Mouse (Mus musculus) kidney, embryonic 15.5 days (tissue): Measurements from ENCODE around the gene Hoxa6. TPM values are rescaled to one million over a fixed set of nuclear protein-coding genes. Genes with fewer than 3 reads are reported as not detected.

Experiments
- ATAC-seq: fragments of 200-750 bp; cut with Nextera tagmentation; replicated peaks from 2 replicates; pipeline ENCODE4 v1.8.0; 2017; ENCODE audit warnings: moderate TSS enrichment; ENCODE audit not compliant: low FRiP score
- H3K27ac ChIP-seq: fragments of 300-500 bp; sonication (generic); 2 replicates; pipeline ENCODE4 v1.5.1; 2015; ENCODE audit warnings: mild to moderate bottlenecking, inconsistent platforms
- H3K27me3 ChIP-seq: fragments of 300-500 bp; sonication (generic); 2 replicates; pipeline ENCODE4 v1.6.1; 2015; ENCODE audit warnings: inconsistent platforms
- H3K36me3 ChIP-seq: fragments of 300-500 bp; sonication (generic); 2 replicates; pipeline ENCODE4 v1.6.1; 2015; ENCODE audit warnings: inconsistent platforms
- H3K4me1 ChIP-seq: fragments of 300-500 bp; sonication (generic); 2 replicates; pipeline ENCODE4 v1.6.1; 2015; ENCODE audit warnings: inconsistent platforms
- H3K4me2 ChIP-seq: fragments of 300-500 bp; sonication (generic); 2 replicates; pipeline ENCODE4 v1.6.1; 2015; ENCODE audit warnings: moderate library complexity, mild to moderate bottlenecking, inconsistent platforms
- H3K4me3 ChIP-seq: fragments of 300-500 bp; sonication (generic); replicated peaks from 2 replicates; pipeline ENCODE4 v1.5.1; 2015; ENCODE audit warnings: mild to moderate bottlenecking, inconsistent platforms
- H3K9ac ChIP-seq: fragments of 300-500 bp; sonication (generic); 2 replicates; pipeline ENCODE4 v1.6.1; 2015; ENCODE audit warnings: mild to moderate bottlenecking, inconsistent platforms
- H3K9me3 ChIP-seq: fragments of 300-500 bp; sonication (generic); replicated peaks from 2 replicates; pipeline ENCODE4 v1.6.1; 2016; ENCODE audit warnings: inconsistent platforms
- WGBS: fragments of 180-500 bp; shearing (Covaris S2); methylation state at CpG from one replicate; pipeline ENCODE4 v1.1.7; 2015; ENCODE audit warnings: mixed read lengths; 5-methylcytosine and 5-hydroxymethylcytosine counted together
- polyA plus RNA-seq: library from polyadenylated mRNA; unstranded; fragments of >200 nt; fragmentation: Nextera tagmentation; extraction: Ambion mirVana; gene quantifications from 2 replicates; pipeline ENCODE4 v1.2.1, GENCODE M21; 2015

Hoxa6 gene
- polyA plus RNA-seq, 1 experiment from 2014 or later: 4.3 TPM

DNA sequence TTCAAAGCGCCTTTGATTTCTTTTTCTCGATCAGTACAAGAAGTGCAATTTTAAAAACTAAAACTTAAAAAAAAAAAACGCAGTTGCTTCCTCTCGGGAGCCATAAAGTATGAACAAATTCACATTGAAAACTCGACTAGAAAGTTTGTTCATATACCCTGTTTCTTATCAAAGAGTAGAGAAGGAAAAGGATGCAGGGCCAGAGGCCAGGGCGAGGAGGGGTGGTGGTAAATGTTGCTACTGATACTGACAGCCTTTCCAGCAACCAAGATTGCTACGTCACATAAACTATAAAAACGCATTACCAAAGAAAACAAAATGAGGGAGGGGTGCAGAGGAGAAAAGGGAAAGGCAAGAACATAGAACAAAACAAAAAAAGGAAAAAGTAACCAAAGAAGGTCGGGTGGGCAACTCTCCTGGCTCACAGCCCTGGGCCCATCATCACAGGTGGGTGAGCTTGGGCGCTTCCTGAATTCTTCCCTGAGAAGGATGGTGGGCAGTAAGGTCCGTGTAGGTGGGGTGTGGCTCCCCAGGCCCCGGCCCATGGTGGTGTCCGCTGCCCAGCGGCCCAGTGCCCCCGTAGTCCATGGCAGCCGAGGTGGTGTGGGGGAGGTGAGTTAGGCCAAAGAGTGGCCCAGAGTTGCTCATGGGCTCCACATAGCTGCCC is 38.9 kb downstream of the Hoxa6 start:
- Histone ChIP-seq H3K4me3 (0 out of 2 replicates have a peak overlapping the region, but pooled peaks have one; percentile 6), H3K4me1 (peaks cover 91% of the 10 kb centered on the region), H3K9me3 (no peaks in the 10 kb centered on the region), H3K36me3 (0 out of 2 replicates have a peak, but pooled peaks cover 4% of the 10 kb centered on the region), H3K4me2 (peak overlapping the region; percentile 45), H3K27ac (peak overlapping the region; percentile 97), H3K9ac (peak overlapping the region; percentile 45; the same call in 1 of the 2 replicates), H3K27me3 (no peaks in the 10 kb centered on the region)
- ATAC-seq: no peak
- 28% methylated on average over 16 of the region's 16 CpGs for WGBS

DNA sequence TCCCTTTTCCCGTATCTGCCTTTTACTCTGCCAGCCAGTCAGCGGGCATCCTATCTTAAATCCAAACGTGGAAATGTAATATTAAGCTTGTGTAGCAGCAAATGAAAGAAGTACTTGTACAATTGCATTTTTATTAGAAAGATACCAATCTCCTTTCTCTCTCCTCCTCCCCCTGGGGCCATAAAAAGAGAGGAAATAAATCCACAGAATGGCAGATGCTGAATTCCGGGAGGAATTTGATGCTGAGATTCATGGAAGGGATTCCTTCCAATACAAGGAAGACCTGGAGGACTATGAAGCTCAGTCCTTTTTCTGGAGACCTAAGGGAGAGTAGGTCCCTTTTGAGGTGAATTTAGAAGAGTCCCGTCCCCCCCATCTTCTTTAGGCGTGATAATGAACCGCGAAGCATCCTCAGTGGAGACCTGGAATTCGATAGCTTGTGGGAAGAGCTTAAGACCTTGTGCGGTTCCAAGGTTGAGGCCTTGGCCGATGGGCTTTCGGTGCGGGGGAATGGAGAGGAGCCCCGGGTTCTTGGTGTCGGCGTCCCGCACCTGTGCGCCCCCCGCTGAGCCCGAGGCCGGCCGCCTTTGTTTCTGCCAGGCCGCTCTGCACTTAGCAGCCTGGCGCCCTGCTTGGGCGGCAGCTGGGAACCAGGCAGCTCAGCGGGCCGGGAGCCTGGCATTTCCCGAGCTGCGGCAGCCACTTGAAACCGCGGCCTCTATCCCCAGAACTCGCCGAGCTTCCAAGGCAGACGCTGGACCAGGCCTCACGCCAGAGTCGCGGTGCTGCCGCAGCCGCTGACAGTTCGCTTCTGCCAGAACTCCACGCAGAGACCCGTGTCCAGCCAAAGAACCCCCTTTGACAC is 40.1 kb downstream of the Hoxa6 start:
- H3K27ac ChIP-seq: peak overlapping the region; percentile 90
- no peaks in the 10 kb centered on the region for H3K27me3 ChIP-seq
- H3K9me3 ChIP-seq: no peaks in the 10 kb centered on the region
- H3K4me2 ChIP-seq: peak overlapping the region; percentile 49
- no peak for ATAC-seq
- H3K9ac ChIP-seq: peak overlapping the region; percentile 23; the same call in 1 of the 2 replicates
- peak overlapping the region; percentile 14 for H3K4me3 ChIP-seq
- H3K4me1 ChIP-seq: peaks cover 95% of the 10 kb centered on the region
- H3K36me3 ChIP-seq: 0 out of 2 replicates have a peak, but pooled peaks cover 4% of the 10 kb centered on the region
- 10% methylated on average over 42 of the region's 42 CpGs for WGBS

DNA sequence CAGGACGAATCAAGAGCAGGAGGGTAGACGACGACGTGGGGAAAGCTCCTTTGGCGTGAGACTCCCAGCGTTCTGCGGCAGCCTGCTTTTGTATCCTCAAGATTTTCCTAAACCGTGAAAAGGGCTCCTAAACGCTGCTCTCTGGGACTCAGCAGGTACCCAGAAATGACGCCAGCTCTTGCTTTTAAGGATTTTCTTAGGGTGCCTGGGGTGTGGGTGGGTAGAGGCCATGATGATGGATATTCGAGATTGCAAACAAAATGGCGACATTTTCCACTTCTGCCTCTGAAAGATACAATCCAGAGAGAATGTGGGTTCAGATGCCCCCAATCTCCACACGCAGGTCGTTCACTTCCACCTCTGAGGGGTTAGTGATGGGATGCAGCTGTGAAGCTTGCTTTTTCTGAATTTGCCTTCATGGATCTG is 40.8 kb downstream of the Hoxa6 start:
- Histone ChIP-seq H3K4me1 (peaks cover 95% of the 10 kb centered on the region), H3K9ac (no peak overlapping the region), H3K4me2 (0 out of 2 replicates have a peak overlapping the region, but pooled peaks have one; percentile 49), H3K9me3 (no peaks in the 10 kb centered on the region), H3K36me3 (0 out of 2 replicates have a peak, but pooled peaks cover 4% of the 10 kb centered on the region), H3K27ac (peak overlapping the region; percentile 90), H3K4me3 (no peak overlapping the region), H3K27me3 (no peaks in the 10 kb centered on the region)
- WGBS: 33% methylated on average over 14 of the region's 14 CpGs
- ATAC-seq: no peak

DNA sequence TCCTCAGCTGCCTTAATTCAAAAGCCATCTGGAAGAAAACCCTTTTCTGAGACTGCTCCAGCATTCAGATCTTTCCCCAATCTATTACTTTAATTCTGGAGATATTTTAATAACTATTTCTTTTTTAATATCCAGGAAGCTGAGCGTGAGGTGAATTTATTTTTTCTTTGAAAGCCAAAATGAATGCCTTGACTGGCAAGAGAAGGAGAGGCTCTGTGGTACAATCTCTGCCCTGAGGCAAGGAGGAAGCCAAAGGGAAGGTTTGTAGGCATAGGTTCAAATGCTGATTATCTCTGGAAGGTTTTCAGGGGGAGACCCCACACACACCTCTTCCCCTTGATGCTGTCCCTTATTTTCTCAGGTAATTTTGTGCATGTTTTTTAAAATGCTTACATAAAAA is 41.3 kb downstream of the Hoxa6 start:
- Histone ChIP-seq H3K4me1 (peaks cover 94% of the 10 kb centered on the region), H3K9me3 (no peaks in the 10 kb centered on the region), H3K36me3 (0 out of 2 replicates have a peak, but pooled peaks cover 4% of the 10 kb centered on the region), H3K9ac (no peak overlapping the region), H3K4me2 (peak overlapping the region; percentile 49; the same call in 1 of the 2 replicates), H3K4me3 (0 out of 2 replicates have a peak overlapping the region, but pooled peaks have one; percentile 3), H3K27me3 (no peaks in the 10 kb centered on the region), H3K27ac (peak overlapping the region; percentile 90)
- ATAC-seq: no peak
- 47% methylated on average over 1 of the region's 1 CpGs for WGBS

DNA sequence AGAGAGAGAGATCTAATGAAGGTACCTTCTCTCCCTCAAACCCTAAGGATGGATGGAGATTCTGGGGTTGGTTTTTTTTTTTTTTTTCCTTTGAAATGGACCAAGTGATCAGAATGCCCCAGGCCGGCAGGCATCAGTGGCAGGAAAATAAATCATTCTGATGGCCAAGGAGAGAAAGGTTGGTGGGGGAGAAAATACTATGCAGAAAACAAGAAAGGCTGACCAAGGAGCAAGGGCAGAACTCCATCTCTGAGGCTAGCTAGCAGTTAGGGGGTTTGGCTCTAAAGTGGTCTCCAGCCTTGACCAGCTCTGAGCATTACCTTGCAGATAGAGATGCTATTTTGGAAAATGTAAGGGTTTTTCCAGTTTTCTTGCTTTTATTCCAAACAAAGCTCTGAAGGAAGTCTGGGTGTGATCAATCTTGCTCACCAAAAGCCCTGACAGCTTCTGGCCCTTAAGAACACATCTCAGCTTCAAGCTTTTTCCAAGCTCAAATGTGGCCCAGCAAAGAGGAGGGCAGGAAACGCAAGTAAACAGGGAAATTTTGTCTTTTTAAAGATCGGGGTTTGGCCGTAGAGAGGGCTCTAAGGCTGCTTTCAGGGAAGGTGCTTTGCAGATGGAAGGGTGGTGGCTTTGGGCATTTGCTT is 42.0 kb downstream of the Hoxa6 start:
- no peak for ATAC-seq
- 28% methylated on average over 4 of the region's 4 CpGs for WGBS
- Histone ChIP-seq H3K9ac (peak overlapping the region; percentile 12; the same call in 1 of the 2 replicates), H3K36me3 (0 out of 2 replicates have a peak, but pooled peaks cover 4% of the 10 kb centered on the region), H3K9me3 (no peaks in the 10 kb centered on the region), H3K4me2 (peak overlapping the region; percentile 49; the same call in 1 of the 2 replicates), H3K27me3 (no peaks in the 10 kb centered on the region), H3K4me3 (0 out of 2 replicates have a peak overlapping the region, but pooled peaks have one; percentile 3), H3K4me1 (peaks cover 94% of the 10 kb centered on the region), H3K27ac (peak overlapping the region; percentile 90)

DNA sequence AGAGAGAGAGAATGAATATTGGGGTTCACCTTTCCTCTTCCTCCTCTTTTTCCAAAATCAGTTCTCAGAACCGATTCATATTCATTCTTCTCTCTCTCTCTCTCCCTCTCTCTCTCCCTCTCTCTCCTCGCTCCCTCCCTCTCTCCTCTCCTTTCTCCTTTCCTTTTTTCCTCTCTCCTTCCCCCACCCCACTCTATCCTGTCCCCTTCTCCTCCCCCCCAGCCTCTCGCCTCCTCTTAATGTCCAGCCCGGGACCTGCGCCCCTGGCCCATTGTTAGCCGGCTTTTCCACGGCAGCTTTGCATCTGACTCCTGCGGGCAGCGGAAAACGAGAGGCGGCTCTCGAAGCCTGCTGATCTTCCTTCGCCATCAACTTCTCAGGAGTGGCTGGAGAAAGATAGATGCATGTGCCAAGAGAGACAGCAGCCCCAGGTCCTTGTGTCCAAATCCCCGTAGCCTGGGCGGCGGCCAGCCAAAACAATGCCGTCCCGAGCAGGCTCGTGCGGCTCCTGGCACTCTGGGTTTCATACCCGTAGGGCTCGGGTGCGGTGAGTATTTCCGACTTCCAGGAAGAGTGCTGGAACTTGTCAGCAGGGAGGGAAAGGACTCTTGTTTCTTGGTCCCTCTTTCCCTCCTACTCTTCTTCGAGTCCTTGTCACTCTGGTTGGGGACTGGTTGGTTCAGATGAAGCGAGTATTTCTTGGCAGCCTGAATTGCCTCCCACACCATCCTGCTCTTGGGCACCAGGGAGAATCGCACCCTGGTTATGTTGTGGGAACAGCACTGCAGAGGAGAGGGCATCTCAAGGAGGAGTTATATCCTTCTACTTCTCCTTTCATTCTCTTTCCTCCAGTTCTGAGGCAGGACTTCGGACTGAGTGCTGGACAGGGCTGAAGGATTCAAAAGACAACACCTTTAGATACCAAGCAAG is 42.8 kb downstream of the Hoxa6 start:
- Histone ChIP-seq H3K4me2 (peak overlapping the region; percentile 77), H3K9ac (peak overlapping the region; percentile 21), H3K27me3 (no peaks in the 10 kb centered on the region), H3K4me1 (peaks cover 91% of the 10 kb centered on the region), H3K9me3 (no peaks in the 10 kb centered on the region), H3K27ac (peak overlapping the region; percentile 90), H3K4me3 (peak overlapping the region; percentile 19), H3K36me3 (0 out of 2 replicates have a peak, but pooled peaks cover 4% of the 10 kb centered on the region)
- 6% methylated on average over 28 of the region's 28 CpGs for WGBS
- ATAC-seq: no peak

DNA sequence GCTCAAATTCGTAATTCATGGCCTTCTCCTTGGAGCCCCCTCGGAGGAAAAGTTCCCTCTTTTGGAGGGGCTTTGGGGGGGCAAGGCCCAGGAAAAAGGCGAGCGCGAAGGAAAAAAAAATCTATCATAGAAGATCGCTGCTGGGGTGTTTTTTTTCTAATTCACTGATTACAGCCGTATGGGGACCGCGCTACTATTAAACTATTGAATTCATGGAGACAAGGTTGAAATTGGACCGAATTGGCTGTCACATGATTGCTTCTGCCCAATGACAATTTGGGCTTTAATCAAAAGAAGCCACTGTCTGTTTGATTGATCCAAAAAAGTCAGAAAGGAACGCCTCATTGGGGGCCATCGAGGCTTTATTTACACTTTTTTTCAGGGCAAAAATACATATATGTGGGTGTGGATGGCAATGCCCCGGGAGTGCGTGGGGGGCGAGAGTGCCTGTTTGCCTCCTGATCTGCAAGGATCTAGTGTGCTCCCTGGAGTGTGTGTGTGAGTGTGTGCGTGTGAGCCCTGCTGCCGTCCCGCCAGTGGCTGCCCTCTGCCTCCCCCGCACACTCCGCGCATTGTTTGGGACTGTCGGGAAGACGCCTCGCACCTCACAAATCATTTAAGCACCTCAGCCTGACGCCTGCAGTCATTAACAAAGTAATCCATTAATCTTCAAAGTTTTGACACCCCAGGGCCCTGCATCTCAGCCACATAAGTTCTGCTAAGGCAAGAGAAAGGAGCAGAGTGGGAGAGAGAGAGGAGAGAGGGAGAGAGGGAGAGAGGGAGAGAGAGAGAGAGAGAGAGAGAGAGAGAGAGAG is 43.7 kb downstream of the Hoxa6 start, which contains the start of gene Hoxa2:
TSS of gene Hoxa2 (minus strand) at position 206 of the 815 bp plus-strand sequence.
- no peaks in the 10 kb centered on the region for H3K27me3 ChIP-seq
- peak within 1 kb of the TSS; percentile 90 for H3K27ac ChIP-seq
- H3K4me3 ChIP-seq: peak within 1 kb of the TSS; percentile 44
- peak; percentile 24; the same call in 1 of the 2 replicates for ATAC-seq
- peak within 1 kb of the TSS; percentile 54 for H3K9ac ChIP-seq
- H3K4me1 ChIP-seq: peaks cover 91% of the 10 kb centered on the region
- 1% methylated on average over 25 of the region's 25 CpGs for WGBS
- no peaks in the 10 kb centered on the region for H3K9me3 ChIP-seq
- peak within 1 kb of the TSS; percentile 77 for H3K4me2 ChIP-seq
- 0 out of 2 replicates have a peak, but pooled peaks cover under 1% of the 10 kb centered on the region for H3K36me3 ChIP-seq

DNA sequence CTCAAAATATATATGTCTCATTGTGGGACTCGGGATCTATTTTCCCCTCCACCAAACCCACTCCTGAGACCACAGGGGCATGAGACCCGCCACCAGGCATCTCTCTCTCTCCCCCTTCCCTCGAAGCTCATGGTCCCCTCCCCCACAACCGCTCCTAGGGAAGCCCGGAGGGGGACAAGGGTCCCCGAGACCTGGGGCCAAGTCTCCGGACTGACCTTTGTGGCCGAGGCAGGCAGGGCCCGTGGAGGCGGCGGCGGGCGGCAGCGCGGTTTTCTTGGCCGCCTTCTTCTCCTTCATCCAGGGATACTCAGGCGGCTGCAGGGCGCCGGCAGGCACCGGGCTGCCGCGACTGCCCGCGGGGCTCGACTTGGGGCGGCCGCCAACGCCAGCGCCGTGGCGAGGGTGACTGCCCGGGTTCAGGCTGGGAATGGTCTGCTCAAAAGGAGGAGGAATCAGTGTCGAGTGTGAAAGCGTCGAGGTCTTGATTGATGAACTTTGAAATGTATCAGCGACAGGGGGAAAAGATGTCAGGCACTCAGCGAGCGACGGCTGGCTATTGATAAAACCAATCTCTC is 44.4 kb downstream of the Hoxa6 start:
- Histone ChIP-seq H3K4me2 (peak overlapping the region; percentile 77), H3K9ac (peak overlapping the region; percentile 54), H3K36me3 (no peaks in the 10 kb centered on the region), H3K4me1 (peaks cover 94% of the 10 kb centered on the region), H3K27me3 (no peaks in the 10 kb centered on the region), H3K27ac (peak overlapping the region; percentile 90), H3K4me3 (peak overlapping the region; percentile 44), H3K9me3 (no peaks in the 10 kb centered on the region)
- 2% methylated on average over 39 of the region's 39 CpGs for WGBS
- ATAC-seq: no peak

DNA sequence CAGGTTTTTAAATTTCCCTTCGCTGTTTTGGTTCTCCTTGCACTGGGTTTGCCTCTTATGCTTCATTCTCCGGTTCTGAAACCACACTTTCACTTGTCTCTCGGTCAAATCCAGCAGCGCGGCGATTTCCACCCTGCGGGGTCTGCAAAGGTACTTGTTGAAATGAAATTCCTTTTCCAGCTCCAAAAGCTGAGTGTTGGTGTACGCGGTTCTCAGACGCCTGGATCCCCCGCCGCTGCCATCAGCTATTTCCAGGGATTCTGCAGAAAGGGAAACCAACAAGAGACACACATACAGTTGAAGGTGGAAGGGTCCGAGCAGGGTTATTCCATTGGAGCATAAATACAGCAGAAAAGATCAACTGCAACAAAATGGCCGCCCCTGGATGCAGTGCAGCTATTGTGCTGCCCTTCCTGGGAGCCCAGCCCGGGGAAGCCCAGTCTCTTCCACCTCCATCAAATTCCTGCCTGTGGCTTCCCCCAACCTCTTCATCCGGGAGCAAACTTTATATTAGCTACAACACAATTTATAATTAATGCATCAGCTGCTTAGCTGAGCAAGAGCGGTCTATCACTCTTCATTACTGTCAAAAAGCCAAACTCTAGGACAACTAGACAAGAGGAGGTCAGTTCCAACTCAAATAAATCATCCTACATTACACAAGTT is 45.0 kb downstream of the Hoxa6 start:
- no peak for ATAC-seq
- Histone ChIP-seq H3K4me3 (peak overlapping the region; percentile 44), H3K36me3 (no peaks in the 10 kb centered on the region), H3K4me1 (peaks cover 95% of the 10 kb centered on the region), H3K9me3 (no peaks in the 10 kb centered on the region), H3K9ac (peak overlapping the region; percentile 54; the same call in 1 of the 2 replicates), H3K27me3 (no peaks in the 10 kb centered on the region), H3K4me2 (peak overlapping the region; percentile 77), H3K27ac (peak overlapping the region; percentile 90)
- WGBS: 13% methylated on average over 17 of the region's 17 CpGs
